Mouse (Mus musculus) testis, adult 2 months (tissue): ENCODE results near the gene 1700067K01Rik.
A peak's percentile ranks its signal among the peaks of the same experiment; 100 is the strongest.

Experiments
- CTCF ChIP-seq: fragments of 200-500 bp; IDR thresholded peaks from 2 replicates; pipeline ENCODE4 v1.5.1; 2012; ENCODE audit warnings: low read depth, mild to moderate bottlenecking, inconsistent platforms, low read length, moderate library complexity; ENCODE audit not compliant: control insufficient read depth, insufficient read depth, insufficient replicate concordance
- POLR2A ChIP-seq: fragments of 200-500 bp; IDR thresholded peaks from 2 replicates; pipeline ENCODE4 v1.6.1; 2012; ENCODE audit warnings: low read depth, mild to moderate bottlenecking, inconsistent platforms, low read length, moderate library complexity; ENCODE audit not compliant: control insufficient read depth

DNA sequence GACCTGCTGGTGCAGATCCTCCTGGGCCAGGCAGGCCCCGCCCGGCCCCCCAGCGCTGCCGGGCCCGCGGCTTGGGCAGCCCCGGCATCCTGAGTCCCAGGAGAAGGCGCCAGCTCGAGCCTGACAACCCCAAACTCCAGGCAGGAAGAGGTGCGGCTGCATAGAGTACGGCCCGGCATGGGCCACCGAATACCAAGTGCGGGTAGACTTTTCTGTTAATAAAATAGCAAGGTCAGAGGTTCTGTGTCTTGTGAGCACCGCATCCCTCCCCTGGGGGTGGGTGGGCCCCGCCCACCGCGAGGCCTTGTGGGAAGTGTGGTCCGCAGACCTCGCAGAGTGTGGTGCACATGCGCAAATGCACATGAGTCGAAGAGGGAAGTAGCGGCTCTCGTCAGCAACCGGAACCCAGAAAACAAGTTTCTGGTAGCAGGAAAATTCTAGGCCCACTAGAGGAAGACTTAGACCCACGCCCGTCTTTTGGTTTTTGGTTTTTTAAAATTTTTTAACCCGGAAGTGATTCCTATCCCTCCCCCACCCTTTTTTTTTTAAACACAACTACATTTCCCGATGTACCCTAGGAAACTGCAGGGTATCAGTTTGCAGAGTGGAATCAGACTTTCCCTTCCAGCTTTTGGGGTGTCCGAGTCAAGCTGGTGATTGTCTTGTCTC lies 3.4 kb downstream of the 1700067K01Rik start:
- TF ChIP-seq POLR2A (peak; percentile 55; the same call in 1 of the 2 replicates), CTCF (no peak)
